Mouse (Mus musculus) forebrain, embryonic 12.5 days (tissue): ENCODE results near the gene Armt1. TPM values are rescaled to one million over a fixed set of nuclear protein-coding genes. Genes with fewer than 3 reads are reported as not detected.
"Not testable (repeated sequence)": the region's sequence is repeated elsewhere in the genome, so short reads cannot be mapped to it uniquely, and the experiment has no call there.

Experiments
- ATAC-seq: fragments of 200-750 bp; cut with Nextera tagmentation; 2 replicates; pipeline ENCODE4 v1.8.0; 2017; ENCODE audit warnings: moderate TSS enrichment; ENCODE audit not compliant: low FRiP score
- H3K27ac ChIP-seq: fragments of 300-500 bp; sonication (generic); 2 replicates; pipeline ENCODE4 v1.5.1; 2016; ENCODE audit warnings: mild to moderate bottlenecking
- H3K27me3 ChIP-seq: fragments of 300-500 bp; sonication (generic); 2 replicates; pipeline ENCODE4 v1.6.1; 2016; ENCODE audit warnings: mild to moderate bottlenecking
- H3K36me3 ChIP-seq: fragments of 300-500 bp; sonication (generic); replicated peaks from 2 replicates; pipeline ENCODE4 v1.6.1; 2016; ENCODE audit warnings: mild to moderate bottlenecking
- H3K4me1 ChIP-seq: fragments of 300-500 bp; sonication (generic); 2 replicates; pipeline ENCODE4 v1.6.1; 2016
- H3K4me2 ChIP-seq: fragments of 300-500 bp; sonication (generic); 2 replicates; pipeline ENCODE4 v1.6.1; 2016; ENCODE audit warnings: mild to moderate bottlenecking, moderate library complexity
- H3K4me3 ChIP-seq: fragments of 300-500 bp; sonication (generic); replicated peaks from 2 replicates; pipeline ENCODE4 v1.5.1; 2016; ENCODE audit warnings: mild to moderate bottlenecking
- H3K9ac ChIP-seq: fragments of 300-500 bp; sonication (generic); 2 replicates; pipeline ENCODE4 v1.6.1; 2016; ENCODE audit warnings: mild to moderate bottlenecking
- H3K9me3 ChIP-seq: fragments of 300-500 bp; sonication (generic); 2 replicates; pipeline ENCODE4 v1.6.1; 2016
- WGBS: fragments of 180-500 bp; shearing (Covaris S2); methylation state at CpG from one replicate; pipeline ENCODE4 v1.1.7; 2016; 5-methylcytosine and 5-hydroxymethylcytosine counted together
- polyA plus RNA-seq: library from polyadenylated mRNA; unstranded; fragments of >200 nt; fragmentation: Nextera tagmentation; extraction: Ambion mirVana; gene quantifications from 2 replicates; pipeline ENCODE4 v1.2.1, GENCODE M21; 2016

The Armt1 gene
- polyA plus RNA-seq, 1 experiment from 2014 or later, result 23.1 TPM

- Histone ChIP-seq H3K9ac (no peak overlapping the region), H3K27ac (no peak overlapping the region), H3K9me3 (no peaks in the 10 kb centered on the region), H3K36me3 (peaks cover 33% of the 10 kb centered on the region), H3K27me3 (no peaks in the 10 kb centered on the region), H3K4me2 (no peak overlapping the region), H3K4me1 (no peaks in the 10 kb centered on the region), H3K4me3 (no peak overlapping the region)
- ATAC-seq, result no peak
- WGBS, result 92% methylated on average over 5 of the region's 5 CpGs
Observed at GRCm38 (mm10) chr10:4398058-4398457, 34.2 kb upstream of the Armt1 start.

GRCm38 (mm10) chr10:4404895-4405491 is 27.3 kb upstream of the Armt1 start:
- 61% methylated on average over 5 of the region's 5 CpGs for WGBS
- H3K36me3 ChIP-seq, result peaks cover 44% of the 10 kb centered on the region
- ATAC-seq, result peak; percentile 67

GRCm38 (mm10) chr10:4405511-4405910 is 26.8 kb upstream of the Armt1 start:
- no peak overlapping the region for H3K9ac ChIP-seq
- H3K9me3 ChIP-seq, result no peaks in the 10 kb centered on the region
- no peak overlapping the region for H3K4me3 ChIP-seq
- H3K27ac ChIP-seq, result no peak overlapping the region
- ATAC-seq, result no peak
- no peak overlapping the region for H3K4me2 ChIP-seq
- H3K36me3 ChIP-seq, result peaks cover 48% of the 10 kb centered on the region
- WGBS, result 94% methylated on average over 5 of the region's 5 CpGs
- no peaks in the 10 kb centered on the region for H3K27me3 ChIP-seq
- no peaks in the 10 kb centered on the region for H3K4me1 ChIP-seq

More at GRCm38 (mm10) chr10:4404895-4405491, 27.3 kb upstream of the Armt1 start:
- Histone ChIP-seq H3K4me3 (no peak overlapping the region), H3K4me1 (no peaks in the 10 kb centered on the region), H3K9me3 (no peaks in the 10 kb centered on the region), H3K9ac (no peak overlapping the region), H3K4me2 (no peak overlapping the region), H3K27ac (no peak overlapping the region), H3K27me3 (no peaks in the 10 kb centered on the region)

- Histone ChIP-seq H3K9me3 (no peaks in the 10 kb centered on the region), H3K36me3 (peaks cover 52% of the 10 kb centered on the region), H3K9ac (no peak overlapping the region), H3K4me1 (no peaks in the 10 kb centered on the region), H3K27ac (no peak overlapping the region), H3K4me2 (no peak overlapping the region), H3K4me3 (no peak overlapping the region), H3K27me3 (no peaks in the 10 kb centered on the region)
- no peak for ATAC-seq
- WGBS, result 100% methylated on average over 1 of the region's 1 CpGs
Observed at GRCm38 (mm10) chr10:4407191-4407590, 25.1 kb upstream of the Armt1 start.

- Histone ChIP-seq H3K4me2 (no peak overlapping the region), H3K36me3 (peaks cover 59% of the 10 kb centered on the region), H3K9me3 (no peaks in the 10 kb centered on the region), H3K4me1 (no peaks in the 10 kb centered on the region), H3K4me3 (no peak overlapping the region), H3K27ac (no peak overlapping the region), H3K9ac (no peak overlapping the region), H3K27me3 (no peaks in the 10 kb centered on the region)
- ATAC-seq, result no peak
- WGBS, result 86% methylated on average over 8 of the region's 8 CpGs
Observed at GRCm38 (mm10) chr10:4425245-4425644, 7.0 kb upstream of the Armt1 start.

- Histone ChIP-seq H3K27me3 (no peaks in the 10 kb centered on the region), H3K9ac (0 out of 2 replicates have a peak overlapping the region, but pooled peaks have one; percentile 71), H3K4me1 (peaks cover 23% of the 10 kb centered on the region), H3K27ac (no peak overlapping the region), H3K4me2 (no peak overlapping the region), H3K9me3 (no peaks in the 10 kb centered on the region), H3K36me3 (peaks cover 25% of the 10 kb centered on the region), H3K4me3 (no peak overlapping the region)
- 90% methylated on average over 8 of the region's 8 CpGs for WGBS
- no peak for ATAC-seq
Observed at GRCm38 (mm10) chr10:4430399-4430798, 1.9 kb upstream of the Armt1 start.

GRCm38 (mm10) chr10:4430826-4431225 is 1.4 kb upstream of the Armt1 start:
- Histone ChIP-seq H3K9ac (peak overlapping the region; percentile 71; the same call in 1 of the 2 replicates), H3K4me2 (peak overlapping the region; percentile 58; the same call in 1 of the 2 replicates), H3K4me1 (peaks cover 23% of the 10 kb centered on the region), H3K36me3 (peaks cover 25% of the 10 kb centered on the region), H3K9me3 (no peaks in the 10 kb centered on the region), H3K4me3 (no peak overlapping the region), H3K27me3 (no peaks in the 10 kb centered on the region), H3K27ac (no peak overlapping the region)
- no peak for ATAC-seq
- 93% methylated on average over 3 of the region's 3 CpGs for WGBS

- H3K27ac ChIP-seq, result 0 out of 2 replicates have a peak overlapping the region, but pooled peaks have one; percentile 43
- peak overlapping the region; percentile 71 for H3K9ac ChIP-seq
- no peak; the same call in 1 of the 2 replicates for ATAC-seq
- H3K4me1 ChIP-seq, result peaks cover 23% of the 10 kb centered on the region
- peaks cover 18% of the 10 kb centered on the region for H3K36me3 ChIP-seq
- no peaks in the 10 kb centered on the region for H3K27me3 ChIP-seq
- WGBS, result 10% methylated on average over 5 of the region's 5 CpGs
- peak overlapping the region; percentile 58 for H3K4me2 ChIP-seq
- H3K9me3 ChIP-seq, result no peaks in the 10 kb centered on the region
- peak overlapping the region; percentile 65 for H3K4me3 ChIP-seq
Observed at GRCm38 (mm10) chr10:4431746-4432122, 533 bp upstream of the Armt1 start.

GRCm38 (mm10) chr10:4432996-4433755 is 909 bp downstream of the Armt1 start:
- peaks cover 12% of the 10 kb centered on the region; the same call in 1 of the 2 replicates for H3K36me3 ChIP-seq
- H3K27ac ChIP-seq, result peak overlapping the region; percentile 74
- H3K4me3 ChIP-seq, result peak overlapping the region; percentile 65
- H3K27me3 ChIP-seq, result no peaks in the 10 kb centered on the region
- peak overlapping the region; percentile 57 for H3K4me2 ChIP-seq
- H3K4me1 ChIP-seq, result peaks cover 23% of the 10 kb centered on the region
- 11% methylated on average over 19 of the region's 19 CpGs for WGBS
- H3K9me3 ChIP-seq, result no peaks in the 10 kb centered on the region
- ATAC-seq, result no peak; the same call in 1 of the 2 replicates
- peak overlapping the region; percentile 69 for H3K9ac ChIP-seq

- H3K4me2 ChIP-seq, result 0 out of 2 replicates have a peak overlapping the region, but pooled peaks have one; percentile 57
- H3K4me1 ChIP-seq, result peaks cover 23% of the 10 kb centered on the region
- H3K9me3 ChIP-seq, H3K9ac ChIP-seq, H3K27ac ChIP-seq, H3K27me3 ChIP-seq, ATAC-seq, H3K4me3 ChIP-seq: not testable (repeated sequence)
- WGBS, result 89% methylated on average over 2 of the region's 2 CpGs
- H3K36me3 ChIP-seq, result peaks cover 16% of the 10 kb centered on the region; the same call in 1 of the 2 replicates
Observed at GRCm38 (mm10) chr10:4433871-4434270, 1.6 kb downstream of the Armt1 start.

GRCm38 (mm10) chr10:4435416-4435815 is 3.1 kb downstream of the Armt1 start:
- Histone ChIP-seq H3K27ac (no peak overlapping the region), H3K36me3 (peaks cover 32% of the 10 kb centered on the region), H3K9me3 (no peaks in the 10 kb centered on the region), H3K27me3 (no peaks in the 10 kb centered on the region), H3K4me2 (no peak overlapping the region), H3K4me1 (peaks cover 23% of the 10 kb centered on the region), H3K4me3 (no peak overlapping the region), H3K9ac (no peak overlapping the region)
- 89% methylated on average over 3 of the region's 3 CpGs for WGBS
- ATAC-seq, result no peak

- no peak overlapping the region for H3K4me2 ChIP-seq
- H3K27ac ChIP-seq, result no peak overlapping the region
- H3K27me3 ChIP-seq, result no peaks in the 10 kb centered on the region
- ATAC-seq, result no peak
- no peak overlapping the region for H3K4me3 ChIP-seq
- H3K4me1 ChIP-seq, result no peaks in the 10 kb centered on the region
- no peaks in the 10 kb centered on the region for H3K9me3 ChIP-seq
- WGBS, result 91% methylated on average over 4 of the region's 4 CpGs
- no peak overlapping the region for H3K9ac ChIP-seq
- H3K36me3 ChIP-seq, result peaks cover 30% of the 10 kb centered on the region
Observed at GRCm38 (mm10) chr10:4456409-4456808, 24.1 kb downstream of the Armt1 start.
